Mouse (Mus musculus): ENCODE results near the gene Hist1h4d.

- no peak for TF ChIP-seq CHD1 (IDR thresholded peaks at IDR 0.05; ENCODE audit: low read depth, low read length)
- TF ChIP-seq ETS1 (IDR thresholded peaks at IDR 0.05; ENCODE audit: low read depth, low read length): no peak
- TF ChIP-seq RCOR1 (IDR thresholded peaks at IDR 0.05; ENCODE audit: low read depth, low read length): no peak
These were observed 46.8 kb upstream of the Hist1h4d start for GRCm38 (mm10) chr13:23534368-23535131.

Data from MEL (cell line).